Mouse (Mus musculus): ENCODE data around the gene Me1.

DNA sequence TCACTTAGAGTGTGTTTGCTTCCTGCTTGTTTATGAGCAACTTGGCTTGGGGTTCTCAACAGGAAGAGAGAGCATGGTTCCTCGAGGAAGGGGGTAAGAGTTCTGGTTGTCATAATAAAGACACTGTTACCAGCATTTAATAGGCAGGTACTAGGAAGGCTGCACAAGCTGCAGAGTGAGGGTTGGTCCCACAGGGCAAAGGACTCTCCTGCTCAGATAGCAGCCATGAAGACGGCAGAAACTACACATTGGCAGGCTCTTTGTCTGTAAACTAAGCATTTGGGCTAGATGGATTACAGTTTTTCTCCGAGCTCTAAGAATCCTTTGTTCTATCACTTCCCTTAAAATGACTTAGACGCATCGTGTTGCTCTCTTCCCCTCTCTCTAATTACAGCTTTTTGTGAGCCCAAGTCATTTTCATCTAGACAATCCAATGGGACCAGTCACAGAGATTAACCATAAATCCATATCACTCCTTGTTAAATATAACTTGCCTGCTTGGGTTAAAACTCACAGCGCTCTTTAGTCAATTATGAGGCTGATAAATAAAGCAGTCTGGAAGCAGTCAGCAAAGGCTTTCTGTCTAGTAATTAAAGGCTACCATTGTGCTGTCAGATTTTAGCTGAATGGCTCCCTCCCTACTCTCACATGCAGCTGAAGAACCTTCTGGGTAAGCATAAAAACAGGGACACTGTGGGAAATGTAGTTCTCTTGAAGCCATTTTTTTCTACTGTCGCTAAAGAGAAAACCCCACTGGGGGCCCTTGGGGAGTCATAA, 30.0 kb upstream of the Me1 start:
- TF ChIP-seq CTCF (IDR thresholded peaks at IDR 0.05; ENCODE audit: insufficient read depth, low read length) = no peak
- TF ChIP-seq POLR2A (IDR thresholded peaks at IDR 0.05; ENCODE audit: borderline replicate concordance, extremely low read depth, low read depth, low read length) = no peak
